Mouse (Mus musculus) embryo, embryonic 10.5 days (tissue): Measurements from ENCODE around the gene 4933424G06Rik.
"Not testable (repeated sequence)": the region's sequence is repeated elsewhere in the genome, so short reads cannot be mapped to it uniquely, and the experiment has no call there.

Experiments
- DNase-seq: peaks from one replicate; pipeline ENCODE4 v3.0.0-alpha.2; 2015; ENCODE audit warnings: low spot score

The 4933424G06Rik gene

DNA sequence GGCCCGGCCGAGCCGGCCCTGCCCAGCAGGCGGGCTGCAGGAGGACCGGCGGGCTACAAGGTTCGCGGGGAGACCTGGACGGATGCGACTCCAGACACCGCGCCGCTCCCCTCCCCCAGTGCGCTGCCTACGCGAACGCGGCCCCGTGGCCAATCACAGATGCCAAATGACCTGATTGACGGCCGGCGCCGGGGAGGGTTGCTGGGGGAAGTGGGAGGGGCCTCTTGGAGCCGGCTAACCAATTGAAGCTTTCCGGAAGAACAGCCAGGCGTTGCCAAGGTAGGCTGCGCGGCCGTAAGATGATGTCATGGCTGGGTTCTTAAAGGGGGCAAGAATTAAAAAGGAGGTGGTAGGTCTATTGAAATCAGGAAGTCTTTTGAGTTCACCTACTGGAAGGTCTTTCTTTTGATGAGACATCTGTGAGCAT lies at the start of gene 4933424G06Rik:
TSS of gene 4933424G06Rik (plus strand) at position 296 of the 427 bp plus-strand sequence.
- peak; percentile 99 for DNase-seq

DNA sequence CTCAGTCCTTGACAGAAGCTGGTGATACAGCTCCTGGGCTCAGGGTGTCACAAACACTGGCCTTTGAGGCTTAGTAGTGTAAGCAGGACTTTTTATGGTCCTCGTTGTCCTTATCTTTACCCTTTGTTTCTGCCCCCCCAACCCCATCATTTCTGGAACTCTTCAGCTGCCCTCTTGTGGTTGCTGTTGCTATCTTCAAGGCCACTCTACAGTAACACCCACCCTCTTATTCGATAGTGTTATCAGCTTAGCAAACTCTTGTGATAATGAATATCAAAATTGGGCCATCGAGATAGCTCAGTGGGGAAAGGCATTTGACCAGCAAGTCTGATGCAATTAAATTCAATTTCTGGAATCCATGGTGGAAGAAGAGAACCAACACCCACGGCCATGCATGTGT lies 45.5 kb upstream of the 4933424G06Rik start:
- DNase-seq: no peak

DNA sequence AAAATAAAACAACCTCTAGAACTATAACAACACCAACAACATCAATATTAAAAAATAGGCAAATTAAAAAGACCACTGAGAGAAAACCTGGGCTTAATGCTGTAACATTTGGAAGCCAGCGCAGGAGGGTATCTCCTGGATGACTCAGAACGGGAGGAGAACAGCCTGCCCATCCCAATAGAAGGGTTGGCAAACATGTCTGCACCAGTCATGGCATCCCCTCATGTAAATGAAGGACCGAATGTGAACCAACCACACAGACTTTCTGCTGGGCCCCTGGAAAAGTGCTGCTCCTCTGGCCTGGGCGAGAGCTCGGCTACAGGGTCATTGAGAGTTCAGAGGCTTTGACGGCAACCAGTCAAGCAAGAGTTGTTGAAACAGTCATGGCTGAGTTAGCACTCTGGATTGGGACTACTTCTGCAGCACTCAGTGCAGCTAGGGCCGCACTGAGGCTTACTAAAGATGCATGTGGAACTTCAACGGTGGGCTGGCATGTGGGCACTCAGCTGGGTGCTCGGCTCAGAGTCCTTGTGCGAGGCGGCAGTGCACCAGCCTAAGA lies 44.7 kb upstream of the 4933424G06Rik start:
- peak; percentile 50 for DNase-seq

- DNase-seq: no peak
Measured at GRCm38 (mm10) chr1:36665934-36666333, 44.0 kb upstream of the 4933424G06Rik start.

- DNase-seq: not testable (repeated sequence)
Measured at GRCm38 (mm10) chr1:36668007-36668406, 41.9 kb upstream of the 4933424G06Rik start.

GRCm38 (mm10) chr1:36670256-36670655 lies 39.7 kb upstream of the 4933424G06Rik start:
- no peak for DNase-seq

- no peak for DNase-seq
Measured at GRCm38 (mm10) chr1:36671260-36671659, 38.7 kb upstream of the 4933424G06Rik start.

DNA sequence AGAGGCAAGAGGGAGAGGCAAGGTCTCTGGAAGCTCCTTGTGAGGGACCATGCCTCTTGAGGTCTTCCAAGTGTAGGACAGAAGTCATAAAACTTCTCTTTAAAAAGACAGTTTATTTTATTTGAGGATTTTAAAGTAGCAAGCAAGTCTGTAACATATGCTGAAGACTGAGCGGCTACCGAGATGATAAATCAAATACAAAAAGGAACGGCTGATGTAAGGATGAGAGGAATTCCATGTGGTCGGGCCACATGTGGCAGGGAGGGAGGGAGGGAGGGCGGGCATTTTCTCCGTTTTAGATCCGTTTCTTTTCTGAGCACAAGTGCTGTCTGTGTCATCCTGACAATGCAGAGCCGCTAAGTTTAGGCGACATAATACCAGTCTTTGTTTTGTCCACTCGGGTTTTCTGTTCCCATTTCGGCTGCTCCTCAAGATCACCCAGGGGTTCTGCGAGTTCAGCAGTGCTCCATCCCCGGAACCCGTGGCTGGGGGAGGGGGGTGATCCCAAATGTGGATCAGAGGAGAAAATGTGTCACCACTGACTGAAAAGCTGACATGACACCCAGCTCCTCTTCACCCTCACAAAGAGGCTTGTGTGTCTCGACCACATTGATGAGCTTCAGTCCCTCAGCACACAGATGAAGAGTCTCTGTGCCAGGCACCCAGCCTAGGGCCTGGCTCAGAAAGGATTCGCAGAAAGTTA lies 37.1 kb upstream of the 4933424G06Rik start:
- peak; percentile 24 for DNase-seq

- DNase-seq: no peak
Measured at GRCm38 (mm10) chr1:36674936-36675335, 35.0 kb upstream of the 4933424G06Rik start.

DNA sequence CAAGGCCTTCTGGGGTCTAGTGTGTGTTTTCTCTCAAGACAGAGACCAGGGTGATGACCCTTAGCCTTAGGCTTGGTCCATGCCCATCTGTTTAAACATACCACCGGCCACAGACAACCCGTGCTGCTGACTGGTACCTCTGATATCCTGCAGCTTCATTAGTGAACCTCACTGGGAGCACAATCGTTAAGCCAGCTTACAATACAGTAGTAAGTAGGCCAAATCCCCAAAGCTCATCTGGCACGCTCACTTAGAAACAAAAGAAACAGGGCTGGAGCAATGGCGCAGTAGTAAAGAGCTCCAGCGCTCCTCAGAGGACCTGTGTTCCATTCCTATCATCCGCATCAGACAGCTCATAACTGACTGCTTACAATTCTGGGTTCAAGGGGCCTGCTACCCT lies 29.1 kb upstream of the 4933424G06Rik start:
- peak; percentile 26 for DNase-seq

- DNase-seq: no peak
Measured at GRCm38 (mm10) chr1:36682620-36683355, 27.2 kb upstream of the 4933424G06Rik start, which contains the start of gene Fam178b. TSS of gene Fam178b (minus strand) at chr1:36683183.

GRCm38 (mm10) chr1:36683810-36684467 lies 26.0 kb upstream of the 4933424G06Rik start:
- DNase-seq: peak; percentile 92

DNA sequence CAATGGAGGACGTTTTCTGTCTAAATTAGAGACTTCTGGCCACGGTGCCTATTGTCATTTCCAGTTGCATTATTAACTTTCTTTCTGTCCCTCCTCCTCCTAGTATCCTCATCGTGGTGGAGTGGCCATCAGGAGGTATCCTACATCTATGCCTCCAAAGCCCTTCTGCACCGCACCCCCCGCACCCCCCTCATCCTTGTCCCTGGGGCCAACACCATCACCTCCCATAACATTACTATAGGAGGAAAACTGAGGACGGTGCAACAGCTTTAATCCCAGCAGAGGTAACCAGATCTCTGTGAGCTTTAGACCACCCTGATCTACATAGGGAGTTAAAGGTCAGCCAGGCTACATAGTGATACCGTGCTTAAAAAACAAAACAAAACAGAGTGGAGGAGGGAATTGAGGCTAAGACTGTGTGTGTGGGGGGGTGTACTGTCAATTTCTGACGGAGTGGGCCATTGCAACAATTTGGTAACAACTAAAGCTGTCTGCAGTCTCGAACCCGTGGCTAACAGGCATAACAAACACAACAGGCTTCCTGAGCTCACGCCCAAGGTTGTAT lies 19.2 kb upstream of the 4933424G06Rik start:
- no peak for DNase-seq

GRCm38 (mm10) chr1:36691271-36692155 lies 18.4 kb upstream of the 4933424G06Rik start, which contains the start of gene Cox5b:
TSS of gene Cox5b (plus strand) at chr1:36691449.
- peak; percentile 100 for DNase-seq

DNA sequence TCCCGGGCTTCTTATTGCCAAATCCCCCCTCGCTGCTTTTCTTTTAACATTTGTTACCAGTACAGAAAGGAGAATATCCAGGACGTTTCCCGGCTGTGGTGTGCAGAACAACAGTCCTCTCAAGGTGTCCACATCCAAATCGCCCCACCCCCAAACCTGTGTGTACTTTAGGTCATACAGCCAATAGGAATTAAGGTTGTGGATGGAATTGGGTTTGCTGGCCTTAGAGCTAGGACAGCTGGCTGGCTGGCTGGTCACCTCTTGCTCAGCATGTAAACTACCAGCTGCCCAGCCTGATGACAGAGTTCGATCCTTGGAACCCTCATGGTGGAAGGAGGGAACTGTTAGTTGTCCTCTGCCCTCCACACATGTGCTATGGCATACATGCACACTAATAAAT lies 15.1 kb upstream of the 4933424G06Rik start:
- DNase-seq: no peak

- no peak for DNase-seq
Measured at GRCm38 (mm10) chr1:36696411-36696810, 13.5 kb upstream of the 4933424G06Rik start.

DNA sequence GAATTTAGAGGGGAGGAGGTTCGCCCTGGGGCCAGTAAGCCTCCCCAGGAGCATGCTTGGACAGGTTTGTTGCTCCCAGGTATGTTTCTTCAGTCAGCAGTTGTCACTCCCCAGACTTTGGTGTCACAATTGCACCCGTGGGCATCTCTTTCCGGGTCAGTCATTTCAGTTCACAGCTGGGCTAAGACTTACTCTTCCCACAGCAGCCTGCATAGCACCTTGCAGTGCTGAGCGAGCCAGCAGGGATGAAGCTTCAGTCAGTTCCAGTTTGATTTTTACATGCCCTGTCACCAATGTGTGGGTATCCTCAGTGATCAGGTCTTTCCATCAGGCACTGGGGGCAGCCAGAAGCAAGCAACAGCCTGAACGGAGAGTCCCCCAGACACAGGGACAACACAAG lies 12.9 kb upstream of the 4933424G06Rik start:
- DNase-seq: no peak

DNA sequence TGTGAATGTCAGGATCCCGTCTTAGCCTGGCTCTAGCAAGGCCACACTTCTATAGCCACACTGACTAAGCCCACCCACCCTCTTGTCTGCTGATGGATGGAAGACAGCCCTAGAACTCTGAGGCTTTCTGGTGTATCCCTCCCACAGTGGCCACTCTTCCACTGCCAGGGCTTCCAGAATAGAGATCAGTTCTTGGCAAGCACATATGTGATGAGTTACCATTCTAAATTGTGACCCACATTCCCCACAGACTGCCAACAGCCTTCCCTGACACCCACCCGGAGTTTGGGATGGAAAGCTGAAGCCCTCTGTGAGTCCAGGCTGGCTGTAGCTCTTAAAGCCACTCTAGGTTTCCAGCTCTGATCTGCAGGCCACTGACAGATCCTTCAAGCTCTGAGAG lies 2.8 kb upstream of the 4933424G06Rik start:
- no peak for DNase-seq

- no peak for DNase-seq
Measured at GRCm38 (mm10) chr1:36707797-36708196, 2.2 kb upstream of the 4933424G06Rik start.

GRCm38 (mm10) chr1:36708626-36709025 lies 1.3 kb upstream of the 4933424G06Rik start:
- no peak for DNase-seq
